Mouse (Mus musculus): ENCODE measurements around the gene Ugt1a8. TPM values are rescaled to one million over a fixed set of nuclear protein-coding genes. Genes with fewer than 3 reads are reported as not detected.

The Ugt1a8 gene
- polyA plus RNA-seq, 1 experiment = not detected

- no peak for TF ChIP-seq POLR2A (IDR thresholded peaks at IDR 0.05; ENCODE audit: insufficient read depth, low read depth, low read length)
- TF ChIP-seq CTCF (IDR thresholded peaks at IDR 0.05; ENCODE audit: insufficient read depth, low read depth, low read length) = no peak
- no peak overlapping the region for H3K4me3 ChIP-seq (ENCODE audit: insufficient read depth, low read depth, low read length)
- no peaks in the 10 kb centered on the region for H3K4me1 ChIP-seq (ENCODE audit: control insufficient read depth, insufficient read depth, low read length)
- H3K27ac ChIP-seq (ENCODE audit: insufficient read depth, low read depth, low read length) = no peak overlapping the region
- WGBS = 100% methylated on average over 1 of the region's 1 CpGs
These were observed 92.0 kb downstream of the Ugt1a8 start for GRCm38 (mm10) chr1:88179657-88180056.

- TF ChIP-seq CTCF (IDR thresholded peaks at IDR 0.05; ENCODE audit: insufficient read depth, low read depth, low read length) = no peak
- H3K4me1 ChIP-seq (ENCODE audit: control insufficient read depth, insufficient read depth, low read length) = no peaks in the 10 kb centered on the region
These were observed 98.8 kb downstream of the Ugt1a8 start for GRCm38 (mm10) chr1:88186325-88186935.

GRCm38 (mm10) chr1:88192136-88192535, 104.5 kb downstream of the Ugt1a8 start:
- H3K27ac ChIP-seq (ENCODE audit: insufficient read depth, low read depth, low read length) = no peak overlapping the region
- WGBS = 78% methylated on average over 3 of the region's 3 CpGs
- no peak for TF ChIP-seq POLR2A (IDR thresholded peaks at IDR 0.05; ENCODE audit: insufficient read depth, low read depth, low read length)
- no peak for TF ChIP-seq CTCF (IDR thresholded peaks at IDR 0.05; ENCODE audit: insufficient read depth, low read depth, low read length)
- no peak overlapping the region for H3K4me3 ChIP-seq (ENCODE audit: insufficient read depth, low read depth, low read length)
- no peaks in the 10 kb centered on the region for H3K4me1 ChIP-seq (ENCODE audit: control insufficient read depth, insufficient read depth, low read length)

More at GRCm38 (mm10) chr1:88186325-88186935, 98.8 kb downstream of the Ugt1a8 start:
- 91% methylated on average over 5 of the region's 5 CpGs for WGBS
- Histone ChIP-seq H3K4me3 (ENCODE audit: insufficient read depth, low read depth, low read length) (no peak overlapping the region), H3K27ac (ENCODE audit: insufficient read depth, low read depth, low read length) (no peak overlapping the region)

GRCm38 (mm10) chr1:88195687-88196086, 108.1 kb downstream of the Ugt1a8 start:
- Histone ChIP-seq H3K4me3 (ENCODE audit: insufficient read depth, low read depth, low read length) (no peak overlapping the region), H3K27ac (ENCODE audit: insufficient read depth, low read depth, low read length) (no peak overlapping the region), H3K4me1 (ENCODE audit: control insufficient read depth, insufficient read depth, low read length) (no peaks in the 10 kb centered on the region)
- TF ChIP-seq POLR2A (IDR thresholded peaks at IDR 0.05; ENCODE audit: insufficient read depth, low read depth, low read length) = no peak
- 90% methylated on average over 1 of the region's 1 CpGs for WGBS

GRCm38 (mm10) chr1:88197443-88197842, 109.8 kb downstream of the Ugt1a8 start:
- no peak overlapping the region for H3K4me3 ChIP-seq (ENCODE audit: insufficient read depth, low read depth, low read length)
- no peaks in the 10 kb centered on the region for H3K4me1 ChIP-seq (ENCODE audit: control insufficient read depth, insufficient read depth, low read length)
- 84% methylated on average over 3 of the region's 3 CpGs for WGBS
- no peak for TF ChIP-seq CTCF (IDR thresholded peaks at IDR 0.05; ENCODE audit: insufficient read depth, low read depth, low read length)
- TF ChIP-seq POLR2A (IDR thresholded peaks at IDR 0.05; ENCODE audit: insufficient read depth, low read depth, low read length) = no peak
- H3K27ac ChIP-seq (ENCODE audit: insufficient read depth, low read depth, low read length) = no peak overlapping the region

- no peak overlapping the region for H3K27ac ChIP-seq (ENCODE audit: insufficient read depth, low read depth, low read length)
- TF ChIP-seq POLR2A (IDR thresholded peaks at IDR 0.05; ENCODE audit: insufficient read depth, low read depth, low read length) = no peak
- TF ChIP-seq CTCF (IDR thresholded peaks at IDR 0.05; ENCODE audit: insufficient read depth, low read depth, low read length) = no peak
- H3K4me3 ChIP-seq (ENCODE audit: insufficient read depth, low read depth, low read length) = no peak overlapping the region
- H3K4me1 ChIP-seq (ENCODE audit: control insufficient read depth, insufficient read depth, low read length) = peaks cover under 1% of the 10 kb centered on the region; the same call in 1 of the 2 replicates
- WGBS = 81% methylated on average over 2 of the region's 2 CpGs
These were observed 112.4 kb downstream of the Ugt1a8 start for GRCm38 (mm10) chr1:88199996-88200395.

GRCm38 (mm10) chr1:88200456-88200855, 112.8 kb downstream of the Ugt1a8 start, which contains the start of gene Ugt1a2:
Ugt1a2 (plus strand) TSS chr1:88200601.
- TF ChIP-seq POLR2A (IDR thresholded peaks at IDR 0.05; ENCODE audit: insufficient read depth, low read depth, low read length) = no peak
- TF ChIP-seq CTCF (IDR thresholded peaks at IDR 0.05; ENCODE audit: insufficient read depth, low read depth, low read length) = no peak
- no peak within 1 kb of the TSS for H3K4me3 ChIP-seq (ENCODE audit: insufficient read depth, low read depth, low read length)
- no peak within 1 kb of the TSS for H3K27ac ChIP-seq (ENCODE audit: insufficient read depth, low read depth, low read length)
- 86% methylated on average over 7 of the region's 7 CpGs for WGBS
- H3K4me1 ChIP-seq (ENCODE audit: control insufficient read depth, insufficient read depth, low read length) = peaks cover 5% of the 10 kb centered on the region

GRCm38 (mm10) chr1:88205294-88205922, 117.8 kb downstream of the Ugt1a8 start, which contains the start of gene Dnajb3:
Dnajb3 (minus strand) TSS chr1:88205782.
- Histone ChIP-seq H3K4me1 (ENCODE audit: control insufficient read depth, insufficient read depth, low read length) (peaks cover 11% of the 10 kb centered on the region), H3K27ac (ENCODE audit: insufficient read depth, low read depth, low read length) (no peak within 1 kb of the TSS), H3K4me3 (ENCODE audit: insufficient read depth, low read depth, low read length) (peak within 1 kb of the TSS; percentile 69)
- 7% methylated on average over 62 of the region's 62 CpGs for WGBS
- TF ChIP-seq POLR2A (IDR thresholded peaks at IDR 0.05; ENCODE audit: insufficient read depth, low read depth, low read length) = peak; percentile 32; the same call in 1 of the 2 replicates
- no peak for TF ChIP-seq CTCF (IDR thresholded peaks at IDR 0.05; ENCODE audit: insufficient read depth, low read depth, low read length)

GRCm38 (mm10) chr1:88206843-88207479, 119.3 kb downstream of the Ugt1a8 start:
- no peak overlapping the region for H3K27ac ChIP-seq (ENCODE audit: insufficient read depth, low read depth, low read length)
- peaks cover 11% of the 10 kb centered on the region for H3K4me1 ChIP-seq (ENCODE audit: control insufficient read depth, insufficient read depth, low read length)
- TF ChIP-seq POLR2A (IDR thresholded peaks at IDR 0.05; ENCODE audit: insufficient read depth, low read depth, low read length) (no peak), CTCF (IDR thresholded peaks at IDR 0.05; ENCODE audit: insufficient read depth, low read depth, low read length) (no peak)
- no peak overlapping the region for H3K4me3 ChIP-seq (ENCODE audit: insufficient read depth, low read depth, low read length)
- 92% methylated on average over 2 of the region's 2 CpGs for WGBS

Data from olfactory bulb, adult 2 months (tissue).